Mouse (Mus musculus) cerebellum, adult 18-20 months (tissue): ENCODE results near the gene Xylt2.
"Not testable (repeated sequence)": the region's sequence is repeated elsewhere in the genome, so short reads cannot be mapped to it uniquely, and the experiment has no call there.

ENCODE experiments used
- DNase-seq, 2 experiments: peaks; one replicate each; pipeline ENCODE4 v3.0.0; 2021

Xylt2 gene

GRCm38 (mm10) chr11:94676754-94677606, at the start of gene Xylt2:
Gene Xylt2 (minus strand): TSS chr11:94677515.
- peak; percentile 93 to 94 for DNase-seq

DNA sequence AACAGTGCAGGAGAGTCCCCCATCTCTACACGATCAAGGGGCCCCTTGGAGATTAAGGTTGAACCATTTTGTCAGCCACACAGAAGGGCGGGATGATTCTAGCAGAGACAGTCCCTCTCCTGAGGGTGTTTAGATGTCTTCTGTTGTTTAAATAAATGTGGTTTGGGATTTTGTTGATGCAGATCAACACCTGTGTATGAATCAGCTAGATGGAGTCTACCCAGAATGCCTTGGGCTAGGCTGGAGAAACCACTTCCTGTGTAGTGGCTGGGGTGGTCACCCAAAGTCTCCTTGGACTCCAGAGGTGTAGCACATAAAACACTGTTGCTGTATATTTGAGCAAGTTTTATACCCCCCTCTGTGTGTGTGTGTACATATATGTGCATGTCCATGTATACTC, 41.9 kb upstream of the Xylt2 start:
- no peak for DNase-seq

- DNase-seq: no peak
Measured at GRCm38 (mm10) chr11:94718113-94718909, 41.0 kb upstream of the Xylt2 start.

DNA sequence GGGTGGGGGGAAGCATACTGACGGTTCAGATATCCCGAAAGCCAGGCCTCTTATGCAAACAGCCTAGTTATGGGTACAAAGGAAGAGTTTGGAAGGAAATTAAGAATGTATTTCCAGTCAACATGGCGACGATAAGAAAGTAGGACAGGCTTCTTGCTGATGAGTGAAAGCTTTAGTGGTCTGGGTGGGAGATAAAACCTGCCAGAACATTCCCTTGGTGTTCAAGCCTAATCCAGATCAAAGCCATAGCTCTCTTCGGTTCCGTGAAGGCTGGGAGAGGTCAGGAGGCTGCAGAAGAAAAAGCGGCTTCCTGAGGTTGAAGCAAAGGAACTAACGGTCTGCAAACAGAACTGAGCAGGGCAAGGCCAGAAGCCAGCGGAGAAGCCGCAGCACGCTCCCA, 39.9 kb upstream of the Xylt2 start:
- DNase-seq: no peak

DNA sequence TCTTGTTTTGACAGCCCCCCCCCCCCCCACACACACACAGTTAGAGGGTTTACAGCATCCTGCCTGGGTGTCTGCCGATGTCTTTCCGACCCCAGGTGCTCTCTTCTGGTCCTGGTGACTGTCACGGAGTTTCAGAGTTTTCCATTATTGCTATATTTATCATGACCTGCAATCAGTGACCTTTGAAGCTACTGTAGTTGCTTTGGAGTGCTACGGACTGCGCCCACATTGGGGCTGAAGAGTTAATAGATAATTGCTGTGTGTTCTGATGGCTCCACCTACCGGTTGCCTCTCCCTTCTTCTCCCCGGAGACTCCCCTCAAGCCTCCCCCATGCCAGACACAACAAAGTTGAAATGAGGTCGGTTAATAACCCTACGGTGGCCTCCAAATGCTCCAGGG, 39.4 kb upstream of the Xylt2 start:
- peak; percentile 32 to 34 for DNase-seq

GRCm38 (mm10) chr11:94715622-94716021, 38.3 kb upstream of the Xylt2 start:
- DNase-seq: no peak

GRCm38 (mm10) chr11:94713246-94713860, 36.0 kb upstream of the Xylt2 start:
- no peak for DNase-seq

GRCm38 (mm10) chr11:94704472-94704871, 27.2 kb upstream of the Xylt2 start, which contains the start of gene Gm11541:
Gene Gm11541 (minus strand): TSS chr11:94704499.
- no peak for DNase-seq

- DNase-seq: no peak
Measured at GRCm38 (mm10) chr11:94704020-94704419, 26.7 kb upstream of the Xylt2 start.

GRCm38 (mm10) chr11:94702216-94702610, 24.9 kb upstream of the Xylt2 start:
- peak; percentile 20 to 22 for DNase-seq

DNA sequence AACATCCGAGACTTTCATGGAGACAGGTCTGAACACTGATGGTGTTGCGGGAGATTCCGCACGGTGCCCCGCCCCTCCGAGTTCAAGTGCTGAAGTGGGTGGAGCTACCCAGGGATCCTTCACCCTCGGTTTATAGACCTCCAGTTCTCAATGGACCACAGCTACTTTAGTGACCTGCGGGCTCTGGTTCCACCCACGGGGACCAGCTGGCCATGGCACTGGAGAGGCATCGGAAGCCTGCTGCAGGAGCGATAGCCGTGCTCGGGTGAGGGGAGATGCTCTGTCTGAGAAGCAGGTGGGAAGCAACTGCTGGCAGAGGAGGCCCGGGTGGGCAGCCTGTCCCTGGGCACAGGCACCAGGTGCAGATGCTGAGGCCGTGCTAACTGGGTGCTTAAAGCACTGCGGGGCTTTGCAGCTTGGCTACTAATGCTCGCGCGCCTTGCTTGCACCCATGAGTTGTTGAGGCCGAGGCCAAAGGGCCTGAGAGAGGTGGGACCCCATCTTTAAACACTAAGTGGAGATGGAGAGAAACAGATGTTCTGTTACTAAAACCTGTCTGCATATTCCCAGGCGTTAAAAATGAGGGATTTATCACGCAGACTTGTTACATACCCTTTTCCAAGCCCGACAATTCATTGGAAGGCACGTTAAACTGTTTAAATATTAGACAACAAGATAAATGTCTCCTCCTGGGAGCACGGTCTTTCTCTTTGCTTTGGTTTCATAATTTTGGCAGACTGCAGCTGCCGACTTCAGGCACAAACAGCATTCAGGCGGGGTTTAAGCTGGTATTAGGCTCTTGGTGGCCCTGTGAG, 24.3 kb upstream of the Xylt2 start:
- peak; percentile 22 to 23 for DNase-seq

DNA sequence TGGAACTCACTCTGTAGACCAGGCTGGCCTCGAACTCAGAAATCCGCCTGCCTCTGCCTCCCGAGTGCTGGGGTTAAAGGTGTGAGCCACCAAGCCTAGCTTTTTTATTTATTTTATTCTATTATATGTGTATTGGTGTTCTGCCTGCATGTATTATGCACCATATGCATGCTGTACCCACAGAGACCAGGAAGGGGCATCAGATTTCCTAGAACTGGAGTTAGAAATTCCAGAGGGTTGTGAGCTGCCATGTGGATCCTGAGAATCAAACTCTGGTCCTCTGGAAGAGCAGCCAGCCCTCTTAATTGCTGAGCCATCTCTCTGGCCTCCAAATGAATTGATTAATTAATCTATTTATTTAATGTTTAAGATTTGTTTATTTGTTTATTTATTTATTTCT, 22.1 kb upstream of the Xylt2 start:
- no peak for DNase-seq

- no peak for DNase-seq
Measured at GRCm38 (mm10) chr11:94697703-94698464, 20.6 kb upstream of the Xylt2 start.

DNA sequence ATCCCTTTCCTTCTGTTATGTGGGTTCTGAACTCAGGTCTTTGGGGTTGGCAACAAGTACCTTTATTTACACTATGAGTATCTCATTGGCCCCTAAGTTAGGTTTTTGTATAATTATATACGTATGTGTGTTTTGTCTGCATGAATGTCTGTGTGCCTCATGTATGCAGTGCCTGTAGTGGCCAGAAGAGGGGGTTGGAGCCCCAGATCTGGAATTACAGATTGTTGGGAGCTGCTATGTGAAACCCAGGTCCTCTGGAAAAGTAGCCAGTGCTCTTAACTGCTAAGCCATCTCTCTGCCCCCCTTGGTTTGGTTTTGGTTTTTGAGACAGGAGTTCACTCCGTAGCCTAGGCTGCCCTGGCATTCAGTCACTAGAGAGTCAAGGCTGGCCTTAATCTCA, 19.8 kb upstream of the Xylt2 start:
- no peak for DNase-seq

GRCm38 (mm10) chr11:94695508-94695907, 18.2 kb upstream of the Xylt2 start:
- DNase-seq: no peak

GRCm38 (mm10) chr11:94692502-94692901, 15.2 kb upstream of the Xylt2 start:
- DNase-seq: not testable (repeated sequence)

- no peak for DNase-seq
Measured at GRCm38 (mm10) chr11:94687178-94687577, 9.9 kb upstream of the Xylt2 start.

DNA sequence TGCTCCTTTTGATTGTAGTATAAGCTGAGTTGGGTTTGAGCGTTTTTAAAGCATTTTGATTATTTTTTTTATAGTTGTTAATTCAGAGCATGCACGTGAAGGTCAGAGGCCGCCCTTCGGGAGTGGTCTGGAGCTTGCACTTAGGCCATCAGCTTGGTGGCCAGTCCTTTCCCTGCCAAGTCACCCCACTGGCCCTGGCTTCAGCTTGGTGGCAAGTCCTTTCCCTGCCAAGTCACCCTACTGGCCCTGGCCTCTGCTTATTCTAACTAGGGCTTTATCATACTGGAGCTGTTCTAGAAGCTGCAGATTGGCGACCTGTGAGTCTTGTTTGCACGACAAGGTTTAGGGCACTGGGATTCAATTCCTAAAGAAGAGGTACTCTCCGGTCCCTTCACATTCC, 5.1 kb upstream of the Xylt2 start:
- DNase-seq: no peak

DNA sequence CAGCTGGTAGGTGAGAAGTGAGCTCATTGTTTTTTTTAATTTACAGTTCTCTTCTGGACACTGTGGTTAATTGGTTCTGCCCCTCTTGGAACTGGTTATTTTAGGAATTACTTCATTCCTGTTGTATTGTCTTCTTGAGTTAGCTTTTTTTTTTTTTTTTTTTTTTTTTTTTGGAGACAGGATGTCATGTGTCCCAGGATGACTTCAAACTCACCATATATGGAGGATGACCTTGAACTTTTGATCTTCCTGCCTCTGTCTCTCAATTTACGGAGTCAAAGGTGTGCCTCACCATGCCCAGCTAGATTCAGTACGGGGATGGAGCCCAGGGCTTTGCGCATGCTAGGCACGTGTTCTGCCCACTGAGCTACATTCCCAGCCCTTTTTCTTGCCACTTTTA, 4.3 kb upstream of the Xylt2 start:
- no peak for DNase-seq

DNA sequence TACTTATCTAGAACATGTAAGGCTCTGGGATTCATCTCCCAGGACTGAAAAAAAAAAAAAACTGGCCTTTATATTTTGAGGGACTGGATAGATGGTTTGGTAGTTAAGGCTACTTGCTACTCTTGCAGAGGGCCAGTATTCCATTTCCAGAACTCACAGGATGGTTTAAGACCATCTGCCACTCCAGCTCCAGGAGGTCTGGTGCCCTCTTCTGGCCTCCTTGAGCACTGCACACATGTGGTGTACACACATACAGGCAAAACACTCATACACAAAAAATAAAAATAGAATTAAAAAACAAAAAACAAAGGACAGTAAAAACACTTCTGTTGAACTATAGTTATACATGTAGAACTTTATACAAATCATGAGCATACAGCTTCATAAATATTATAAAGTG, 3.3 kb upstream of the Xylt2 start:
- DNase-seq: no peak

- no peak for DNase-seq
Measured at GRCm38 (mm10) chr11:94677607-94678145, 361 bp upstream of the Xylt2 start.

GRCm38 (mm10) chr11:94676308-94676707, 1.0 kb downstream of the Xylt2 start:
- DNase-seq: no peak
